Mouse (Mus musculus) small intestine, adult 2 months (tissue): ENCODE results near the gene Fbn1. TPM values are rescaled to one million over a fixed set of nuclear protein-coding genes. Genes with fewer than 3 reads are reported as not detected.

Experiments
- H3K27ac ChIP-seq: fragments of 200-500 bp; 2 replicates; pipeline ENCODE4 v1.5.1; 2012; ENCODE audit warnings: low read depth, low read length, control low read depth, inconsistent platforms; ENCODE audit not compliant: insufficient read depth
- H3K27me3 ChIP-seq: fragments of 200-500 bp; 2 replicates; pipeline ENCODE4 v1.6.1; 2012; ENCODE audit warnings: mild to moderate bottlenecking, moderate library complexity, low read length, inconsistent platforms; ENCODE audit not compliant: control insufficient read depth, insufficient read depth
- H3K36me3 ChIP-seq: fragments of 200-500 bp; 2 replicates; pipeline ENCODE4 v1.6.1; 2012; ENCODE audit warnings: mild to moderate bottlenecking, low read length, control low read depth, inconsistent platforms; ENCODE audit not compliant: control insufficient read depth, insufficient read depth
- H3K4me1 ChIP-seq: fragments of 200-500 bp; 2 replicates; pipeline ENCODE4 v1.6.1; 2012; ENCODE audit warnings: low read length, inconsistent platforms, mixed read lengths; ENCODE audit not compliant: control insufficient read depth, insufficient read depth, insufficient read length
- H3K4me3 ChIP-seq: fragments of 200-500 bp; 2 replicates; pipeline ENCODE4 v1.5.1; 2012; ENCODE audit warnings: low read depth, mild to moderate bottlenecking, control low read depth, inconsistent platforms, low read length, moderate library complexity
- CTCF ChIP-seq: fragments of 200-500 bp; IDR thresholded peaks from 2 replicates; pipeline ENCODE4 v1.5.1; 2012; ENCODE audit warnings: low read depth, mild to moderate bottlenecking, control low read depth, inconsistent platforms, low read length, moderate library complexity, mixed read lengths; ENCODE audit not compliant: insufficient replicate concordance, insufficient read length; ENCODE audit errors: extremely low read depth
- POLR2A ChIP-seq: fragments of 200-500 bp; IDR thresholded peaks from 2 replicates; pipeline ENCODE4 v1.6.1; 2012; ENCODE audit warnings: low read depth, mild to moderate bottlenecking, control low read depth, inconsistent platforms, low read length, moderate library complexity
- WGBS: fragments of 180-500 bp; shearing (Covaris S2); methylation state at CpG from one replicate; pipeline ENCODE4 v1.1.7; 2018; 5-methylcytosine and 5-hydroxymethylcytosine counted together
- polyA plus RNA-seq: library from polyadenylated mRNA; depleted of rRNA; stranded (reverse); fragments of >200 nt; gene quantifications from 2 replicates; pipeline ENCODE4 v1.2.3, GENCODE M21; 2012

Fbn1 gene
- polyA plus RNA-seq, 1 experiment: 5.1 TPM

DNA sequence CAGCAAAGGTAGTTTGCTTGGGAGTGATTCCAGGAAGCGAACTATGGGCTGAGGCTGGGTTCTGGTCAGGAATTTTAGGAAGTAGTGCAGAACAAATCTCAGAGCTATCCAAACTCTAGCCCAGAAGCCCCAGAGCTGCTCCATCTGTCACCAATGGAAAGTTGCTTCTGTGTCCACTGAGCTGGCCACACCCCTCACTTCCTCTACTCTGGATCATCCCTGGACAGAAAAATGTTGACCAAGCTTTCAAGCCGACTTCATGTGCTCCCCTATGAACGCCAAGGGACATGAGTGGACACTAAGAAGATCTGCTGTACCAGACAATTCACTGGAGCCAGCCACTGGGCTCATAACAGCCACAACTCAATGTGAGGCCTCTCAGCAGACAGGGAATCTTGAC, 31.6 kb downstream of the Fbn1 start:
- Histone ChIP-seq H3K27me3 (no peaks in the 10 kb centered on the region), H3K4me1 (peaks cover 3% of the 10 kb centered on the region; the same call in 1 of the 2 replicates), H3K27ac (0 out of 2 replicates have a peak overlapping the region, but pooled peaks have one; percentile 4), H3K36me3 (no peaks in the 10 kb centered on the region), H3K4me3 (no peak overlapping the region)
- WGBS: 68% methylated on average over 3 of the region's 3 CpGs
- TF ChIP-seq CTCF (no peak), POLR2A (no peak)

DNA sequence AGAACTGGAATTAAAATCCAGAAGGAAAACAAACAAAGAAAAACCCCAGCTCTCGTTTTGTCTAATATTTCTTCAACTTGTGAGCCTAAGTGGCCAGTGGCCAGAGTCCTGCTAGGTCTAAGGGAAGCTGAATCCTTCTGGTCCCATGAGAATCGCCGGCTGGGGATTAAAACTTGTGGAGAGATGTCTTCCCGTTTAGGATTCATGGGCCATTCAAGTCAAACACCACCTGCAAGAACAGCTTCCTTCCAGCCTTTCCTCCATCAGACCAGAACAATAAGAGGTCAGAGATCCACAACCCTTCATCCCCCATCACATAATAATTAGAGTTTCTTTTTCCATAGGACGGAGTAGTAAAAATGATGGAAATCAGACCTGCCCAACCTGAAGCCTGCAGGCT, 33.1 kb downstream of the Fbn1 start:
- Histone ChIP-seq H3K36me3 (no peaks in the 10 kb centered on the region), H3K27ac (no peak overlapping the region), H3K27me3 (no peaks in the 10 kb centered on the region), H3K4me3 (no peak overlapping the region), H3K4me1 (no peaks in the 10 kb centered on the region)
- WGBS: 71% methylated on average over 5 of the region's 5 CpGs
- no peak for TF ChIP-seq POLR2A
- TF ChIP-seq CTCF: no peak

DNA sequence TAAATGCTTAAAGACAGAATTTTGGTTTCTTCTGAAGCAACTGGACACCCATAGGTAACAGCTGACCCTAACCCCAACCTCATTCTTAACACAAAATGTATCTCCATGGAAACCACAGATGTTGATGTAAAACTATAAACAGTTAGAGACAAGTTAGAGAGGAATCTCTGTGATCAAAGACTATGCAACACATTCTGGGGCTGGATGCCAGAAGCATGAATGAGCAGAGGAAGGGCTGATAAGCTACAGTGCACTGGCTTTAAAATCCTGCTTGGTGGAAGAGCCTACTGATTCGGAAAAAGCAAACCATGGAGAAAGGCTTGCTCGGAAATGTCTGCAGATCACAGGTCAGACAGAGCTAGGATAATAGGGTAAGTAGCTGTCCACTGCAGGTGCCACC, 34.6 kb downstream of the Fbn1 start:
- no peak for TF ChIP-seq CTCF
- no peak for TF ChIP-seq POLR2A
- H3K4me3 ChIP-seq: no peak overlapping the region
- no peak overlapping the region for H3K27ac ChIP-seq
- no peaks in the 10 kb centered on the region for H3K27me3 ChIP-seq
- no peaks in the 10 kb centered on the region for H3K4me1 ChIP-seq
- no peaks in the 10 kb centered on the region for H3K36me3 ChIP-seq
- 69% methylated on average over 2 of the region's 2 CpGs for WGBS

DNA sequence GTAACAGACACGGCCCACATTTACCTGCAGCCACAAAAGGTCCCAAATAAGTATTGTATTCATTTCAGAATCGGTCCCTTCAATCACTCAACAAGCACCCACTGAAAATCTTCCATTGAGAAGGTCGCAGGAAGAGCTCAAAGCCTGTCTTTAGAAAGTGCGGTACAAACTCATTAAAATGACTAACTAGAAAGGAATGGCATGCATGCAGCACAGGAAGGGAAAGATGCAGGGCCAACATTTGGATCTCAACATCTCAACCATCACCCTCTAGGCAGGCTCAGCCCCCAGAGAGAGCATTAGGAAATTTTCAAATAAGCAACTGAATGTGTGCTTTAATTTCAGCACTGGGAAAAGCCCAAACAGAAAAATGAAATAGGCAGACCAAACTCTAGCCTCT, 36.1 kb downstream of the Fbn1 start:
- Histone ChIP-seq H3K27me3 (no peaks in the 10 kb centered on the region), H3K36me3 (no peaks in the 10 kb centered on the region), H3K4me3 (no peak overlapping the region), H3K4me1 (no peaks in the 10 kb centered on the region), H3K27ac (no peak overlapping the region)
- WGBS: 76% methylated on average over 4 of the region's 4 CpGs
- TF ChIP-seq POLR2A: no peak
- no peak for TF ChIP-seq CTCF

DNA sequence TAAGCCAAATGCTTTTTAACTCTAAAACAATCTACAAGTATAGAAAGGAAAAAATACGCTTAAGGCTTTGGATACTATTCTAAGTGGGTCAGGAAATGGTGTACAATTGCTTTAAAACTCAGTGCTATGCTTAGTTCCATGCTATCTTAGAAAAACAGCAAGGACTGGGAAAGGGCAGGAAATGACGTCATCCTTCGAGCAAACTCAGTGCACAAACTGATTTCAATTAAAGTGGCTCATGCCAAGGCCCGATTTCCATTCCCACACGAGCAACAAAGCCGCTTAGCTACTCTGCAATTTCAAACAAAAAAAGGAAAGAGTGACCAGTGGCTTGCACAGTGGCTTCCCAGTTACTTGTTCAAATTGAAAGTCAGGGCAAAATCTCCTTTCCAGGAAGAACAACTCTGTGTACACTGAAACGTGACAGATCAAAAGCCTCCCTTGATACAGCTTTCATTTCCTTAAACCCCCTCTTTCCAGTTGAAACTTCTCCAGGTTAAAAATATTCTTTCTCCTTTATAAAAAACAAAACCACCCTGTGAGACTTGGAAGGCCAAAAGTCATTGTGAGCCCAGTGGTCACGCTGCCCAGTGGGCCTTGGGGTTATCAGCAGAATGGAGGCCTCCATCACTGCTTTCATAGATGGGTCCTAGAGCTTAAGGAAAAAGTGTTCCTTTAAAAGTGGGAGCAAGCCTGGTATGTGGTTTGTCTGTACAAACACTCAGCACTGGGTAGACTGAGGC, 37.1 kb downstream of the Fbn1 start:
- TF ChIP-seq CTCF: no peak
- no peak for TF ChIP-seq POLR2A
- Histone ChIP-seq H3K4me1 (no peaks in the 10 kb centered on the region), H3K36me3 (no peaks in the 10 kb centered on the region), H3K27ac (peak overlapping the region; percentile 18; the same call in 1 of the 2 replicates), H3K4me3 (no peak overlapping the region), H3K27me3 (no peaks in the 10 kb centered on the region)
- 54% methylated on average over 8 of the region's 8 CpGs for WGBS

DNA sequence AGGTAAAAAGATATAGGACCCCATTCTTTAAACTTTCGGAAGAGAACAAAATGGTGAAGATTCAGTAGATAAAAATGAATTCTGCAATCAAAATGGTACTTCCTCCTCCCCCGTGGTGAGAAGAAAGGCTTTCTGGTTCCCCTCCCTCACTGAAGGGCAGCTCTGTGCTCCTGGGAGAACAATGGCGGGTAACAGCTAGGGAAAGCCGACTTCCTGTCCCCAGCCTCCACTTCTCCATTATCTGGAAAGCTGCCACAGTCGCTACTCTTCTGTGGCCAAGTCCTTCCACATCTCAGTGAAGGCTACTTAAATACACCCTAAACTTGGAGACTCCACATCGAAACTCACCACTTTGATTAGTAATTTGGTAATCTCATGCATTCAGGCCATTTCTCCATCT, 43.8 kb downstream of the Fbn1 start:
- no peaks in the 10 kb centered on the region for H3K4me1 ChIP-seq
- no peak overlapping the region for H3K27ac ChIP-seq
- 69% methylated on average over 6 of the region's 6 CpGs for WGBS
- TF ChIP-seq CTCF (no peak), POLR2A (no peak)
- no peak overlapping the region for H3K4me3 ChIP-seq
- H3K36me3 ChIP-seq: no peaks in the 10 kb centered on the region; the same call in 1 of the 2 replicates
- no peaks in the 10 kb centered on the region for H3K27me3 ChIP-seq

DNA sequence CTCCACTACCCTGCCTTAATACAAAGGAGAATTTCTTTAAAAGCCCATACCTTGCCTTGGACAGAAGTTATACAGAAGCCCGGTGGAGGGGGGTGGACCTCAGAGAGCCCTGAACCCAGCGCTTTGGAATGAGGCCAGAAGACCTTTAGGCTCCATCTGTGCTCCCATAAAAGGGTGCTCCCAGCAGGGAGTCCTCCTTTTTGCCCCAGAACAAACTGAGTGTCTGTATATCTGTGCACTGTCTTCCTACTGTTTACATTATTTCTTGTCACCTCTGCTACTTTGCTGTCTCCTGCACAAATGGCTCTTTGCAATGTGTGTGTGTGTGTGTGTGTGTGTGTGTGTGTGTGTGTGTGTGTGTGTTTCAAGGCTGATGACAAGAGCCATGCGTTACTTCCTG, 48.7 kb downstream of the Fbn1 start:
- H3K27me3 ChIP-seq: no peaks in the 10 kb centered on the region
- H3K4me3 ChIP-seq: no peak overlapping the region
- H3K36me3 ChIP-seq: no peaks in the 10 kb centered on the region
- TF ChIP-seq POLR2A (no peak), CTCF (no peak)
- no peaks in the 10 kb centered on the region; the same call in 1 of the 2 replicates for H3K4me1 ChIP-seq
- H3K27ac ChIP-seq: no peak overlapping the region
- WGBS: 66% methylated on average over 3 of the region's 3 CpGs
